Mouse (Mus musculus) heart, adult 2 months (tissue): ENCODE data around the gene Htr1d.

Source experiments
- CTCF ChIP-seq: fragments of 200-600 bp; IDR thresholded peaks from 2 replicates; pipeline ENCODE4 v1.8.1; 2022; ENCODE audit warnings: antibody characterized with exemption, mild to moderate bottlenecking, moderate library complexity
- EP300 ChIP-seq: fragments of 200-500 bp; IDR thresholded peaks from 2 replicates; pipeline ENCODE4 v1.6.1; 2011; ENCODE audit warnings: low read depth, low read length, control low read depth; ENCODE audit not compliant: insufficient read depth
- POLR2A ChIP-seq: fragments of 200-500 bp; IDR thresholded peaks from 2 replicates; pipeline ENCODE4 v1.6.1; 2011; ENCODE audit warnings: mild to moderate bottlenecking, low read depth, low read length, control low read depth; ENCODE audit not compliant: insufficient read depth

- TF ChIP-seq POLR2A (no peak), CTCF (no peak), EP300 (no peak)
These were observed 45.4 kb downstream of the Htr1d start for GRCm38 (mm10) chr4:136468553-136469327.
